Mouse (Mus musculus): ENCODE measurements at regions not wholly inside any gene's neighbourhood (a gene's known extent, or its start where the extent isn't known, plus 50 kb on each side); places are given as distances from the start of the nearest gene placed in this dataset.

DNA sequence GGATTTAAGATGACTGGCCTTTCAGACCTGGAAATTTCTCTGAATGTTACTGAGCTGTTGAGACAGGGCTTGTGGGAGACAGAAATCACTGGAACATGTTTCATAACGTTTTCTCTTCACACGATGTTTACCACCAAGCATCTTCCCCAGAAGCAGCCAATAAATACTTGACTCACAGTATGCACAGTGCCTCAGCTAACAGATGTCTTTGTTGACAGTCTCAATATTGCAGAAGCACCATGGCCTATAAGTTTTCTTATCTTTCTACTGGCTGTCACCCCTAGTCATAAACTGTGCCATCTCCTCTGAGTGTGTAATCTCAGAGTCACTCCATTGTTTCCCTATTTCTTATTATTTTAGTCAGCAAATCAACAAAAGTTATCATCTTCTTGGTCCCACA, 187.9 kb upstream of the Gm38303 start:
- DNase-seq (ENCODE audit: low spot score in 2 of 2), result no peak

DNA sequence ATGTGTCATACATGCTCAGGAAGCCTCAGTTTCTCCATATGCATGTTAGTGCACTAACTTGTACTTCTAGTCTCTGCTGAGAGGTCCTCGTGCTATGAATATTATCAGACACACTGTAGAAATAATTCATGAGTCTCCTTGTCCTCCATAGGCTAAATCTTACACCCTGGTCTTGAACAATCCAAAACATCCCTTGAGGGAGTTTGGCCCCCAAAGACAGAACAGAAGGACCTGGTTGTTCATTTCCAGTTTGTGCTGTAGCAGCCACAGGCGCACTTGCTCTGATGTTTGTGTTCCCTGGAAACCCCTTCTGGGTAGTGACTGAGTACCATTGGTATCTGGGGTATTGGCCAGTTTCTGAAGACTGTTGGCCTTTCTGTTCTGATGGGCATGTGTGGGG, 176.7 kb upstream of the Gm38303 start:
- no peak for DNase-seq (ENCODE audit: low spot score in 2 of 2)

DNA sequence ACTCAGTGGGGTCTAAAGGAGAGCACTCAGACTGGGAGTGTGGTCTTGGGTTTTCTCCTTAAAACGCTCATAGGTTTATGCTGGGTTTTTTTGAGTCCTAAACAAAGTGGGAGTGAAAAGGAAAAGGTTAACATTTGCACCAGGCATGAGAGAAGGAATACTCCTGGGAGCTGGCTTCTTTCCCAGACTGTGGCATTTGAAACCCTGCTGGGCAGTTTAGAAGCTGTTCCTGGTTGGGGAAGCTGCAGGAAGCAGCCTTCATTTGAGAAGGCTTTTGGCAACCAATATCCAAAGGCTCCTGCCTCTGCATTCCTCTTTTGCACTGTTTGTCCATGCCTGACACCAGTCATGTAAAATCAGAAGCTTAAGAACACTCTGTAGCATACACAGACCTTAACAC, 175.9 kb upstream of the Gm38303 start:
- DNase-seq (ENCODE audit: low spot score in 2 of 2), result peak; percentile 26 to 39

Data from frontal cortex, postnatal 36 days (tissue).